Mouse (Mus musculus) spleen, adult 18-20 months (tissue): Measurements from ENCODE around the gene Olfr1095.

Experiments used
- DNase-seq, 2 experiments: peaks; one replicate each; pipeline ENCODE4 v3.0.0; 2022; ENCODE audit warnings: mixed read lengths in 2 of 2

Olfr1095 gene

DNA sequence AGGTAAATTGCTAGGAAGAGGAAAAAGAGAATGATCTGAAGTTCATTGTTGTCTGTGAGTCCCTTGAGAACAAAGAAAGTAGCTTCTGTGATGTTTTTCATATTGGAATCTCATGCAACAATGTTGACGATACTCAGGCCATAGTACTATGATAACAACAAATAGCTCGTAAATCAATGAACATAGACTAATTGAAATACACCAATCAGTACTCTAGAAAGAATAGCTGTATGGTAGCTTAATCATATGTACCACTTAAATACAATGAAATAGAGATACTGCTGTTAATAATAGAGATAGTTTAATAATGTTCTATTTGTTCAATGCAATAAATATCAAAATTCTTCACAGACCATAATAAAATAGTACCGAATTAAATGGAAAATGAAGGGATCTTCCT lies at the start of gene Olfr1095:
Gene Olfr1095, minus strand, starts transcription at position 101 of the 400 bp plus-strand sequence.
- no peak for DNase-seq

DNA sequence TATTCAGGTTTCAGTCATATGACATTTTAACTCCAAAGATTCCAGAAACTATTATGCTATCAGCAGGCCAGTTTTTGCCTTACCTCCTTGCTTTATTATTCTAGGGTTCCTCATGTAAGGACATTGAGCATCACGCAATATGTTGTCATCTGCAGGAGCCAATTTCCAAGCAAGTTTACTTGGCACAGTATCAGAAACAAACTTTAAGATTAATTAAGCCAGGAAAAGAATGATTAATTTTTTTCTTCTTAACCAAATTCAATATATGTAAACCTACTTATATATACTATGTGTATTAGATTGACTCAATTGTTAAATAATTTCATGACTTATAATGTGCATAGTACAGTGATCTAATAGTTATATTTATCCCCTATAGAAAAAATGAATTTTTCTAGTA lies 40.6 kb upstream of the Olfr1095 start, which contains the start of gene Olfr1097:
Gene Olfr1097, minus strand, starts transcription at position 101 of the 400 bp plus-strand sequence.
- DNase-seq: no peak

DNA sequence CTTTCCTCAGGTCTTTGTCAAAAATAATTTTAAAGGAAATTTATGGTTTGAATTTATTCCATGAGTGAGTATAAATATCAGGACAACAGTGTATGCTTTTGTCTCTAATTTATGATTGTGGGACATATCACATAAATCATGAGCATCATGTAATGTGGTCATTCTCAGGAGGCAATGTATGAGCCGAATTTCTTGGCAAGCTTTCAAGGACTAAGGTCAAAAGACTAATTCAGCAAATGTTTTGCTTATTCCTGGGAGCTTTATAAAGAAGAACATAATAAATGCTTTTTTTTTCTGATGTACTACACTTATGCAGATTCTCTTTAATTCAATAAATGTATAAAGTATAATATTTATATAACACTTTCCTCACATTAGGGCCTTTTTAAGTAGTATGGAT lies 23.2 kb upstream of the Olfr1095 start, which contains the start of gene Gm13723:
Gene Gm13723, minus strand, starts transcription at position 101 of the 400 bp plus-strand sequence.
- no peak for DNase-seq

DNA sequence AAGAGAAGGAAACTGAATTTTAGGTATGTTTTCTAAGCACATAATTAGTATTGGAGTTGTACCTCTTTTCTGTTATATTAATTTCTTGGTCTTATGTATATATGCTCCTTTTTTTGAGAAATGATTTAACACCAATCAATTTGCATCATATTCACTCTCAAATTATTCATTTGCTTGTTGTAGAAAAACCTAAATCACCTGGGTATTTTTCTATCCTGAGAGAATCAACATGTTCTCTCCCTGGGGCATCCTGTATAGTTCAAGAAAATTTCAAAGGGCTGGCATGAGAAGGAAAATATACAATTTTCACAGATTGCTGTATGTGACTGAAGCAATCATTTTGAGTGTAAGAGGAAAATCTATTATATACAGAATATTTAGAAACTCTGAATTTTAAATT lies 27.1 kb downstream of the Olfr1095 start, which contains the start of gene Olfr1094:
Gene Olfr1094, plus strand, starts transcription at position 301 of the 400 bp plus-strand sequence.
- no peak for DNase-seq

DNA sequence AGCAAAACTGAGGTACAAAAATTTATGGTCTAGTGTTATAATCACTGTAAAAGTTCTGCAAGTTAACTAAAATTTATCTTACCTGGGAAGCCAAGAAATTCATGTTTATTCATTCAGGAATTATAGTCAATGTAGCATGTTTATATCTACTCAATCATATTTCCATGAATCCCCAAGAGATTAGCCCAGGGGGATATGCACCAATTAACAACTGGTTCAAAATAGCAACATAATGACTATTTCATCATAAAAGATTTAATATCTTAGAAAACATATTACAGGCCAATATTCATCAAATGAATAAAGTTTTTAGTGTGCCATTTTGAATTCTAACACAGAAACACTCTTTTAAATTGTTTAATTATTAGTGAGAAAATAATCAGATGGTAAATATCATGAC lies 41.6 kb downstream of the Olfr1095 start, which contains the start of gene Olfr141:
Gene Olfr141, minus strand, starts transcription at position 101 of the 400 bp plus-strand sequence.
- DNase-seq: no peak
